In the genomic region with DNA sequence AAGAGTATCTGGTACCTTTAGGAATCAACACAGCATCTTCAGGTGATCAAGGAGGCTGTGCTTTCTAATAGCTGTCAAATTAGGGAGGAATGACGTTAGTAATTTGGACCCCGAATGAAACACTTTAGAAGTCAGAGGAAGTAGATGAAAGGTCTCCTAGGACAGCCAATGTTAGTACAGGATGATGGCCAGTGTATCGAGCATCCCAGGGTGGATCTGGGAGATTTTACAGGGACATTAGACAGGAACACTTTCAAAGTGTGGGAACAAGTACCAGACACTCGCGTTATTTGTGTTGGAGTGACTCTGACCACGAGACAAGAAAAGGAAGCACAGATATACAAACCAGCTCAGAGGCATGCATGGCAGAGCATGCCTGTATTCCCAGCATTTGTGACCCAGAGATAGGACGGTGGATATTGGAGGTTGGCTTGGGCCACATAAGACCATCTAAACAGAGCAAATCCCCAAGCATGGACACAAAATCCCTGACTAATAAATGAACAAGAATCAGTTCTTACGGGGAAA, we compare ENCODE assay signal across 18 mouse cellular contexts. TPM values are rescaled to one million over a fixed set of nuclear protein-coding genes. Genes with fewer than 3 reads are reported as not detected.
"Had no signal": no experiment of that assay in that cellular context is flagged by ENCODE, and none has a peak within 500 bp of the region (broad histone marks: within the 10 kb centered on the region; RNA-seq: fewer than 3 reads in every experiment).

No protein-coding gene starts in this region.

- H3K9ac ChIP-seq: lung, embryonic 14.5 days; neural tube, embryonic 13.5 days; neural tube, embryonic 15.5 days had no signal

- H3K4me1 ChIP-seq: neural tube, embryonic 13.5 days; neural tube, embryonic 15.5 days had no signal

- H3K36me3 ChIP-seq: midbrain, embryonic 10.5 days; neural tube, embryonic 13.5 days; neural tube, embryonic 15.5 days had no signal

- H3K27me3 ChIP-seq: neural tube, embryonic 13.5 days; neural tube, embryonic 15.5 days had no signal

- H3K9me3 ChIP-seq: midbrain, embryonic 10.5 days; neural tube, embryonic 13.5 days; neural tube, embryonic 15.5 days had no signal

- DNase-seq: lung, adult 18-20 months; lung, embryonic 14.5 days; lung, postnatal 10 days; lung, postnatal 4 days; retina, postnatal 1 day; right cerebral cortex, adult 18-20 months; right cerebral cortex, postnatal 25 days; right cerebral cortex, postnatal 4 days; spleen, adult 18-20 months; thymus, adult 18-20 months; thymus, postnatal 14 days; thymus, postnatal 36 days had no signal

- ATAC-seq: midbrain, embryonic 16.5 days had no signal

- H3K4me2 ChIP-seq: lung, embryonic 14.5 days; neural tube, embryonic 13.5 days; neural tube, embryonic 15.5 days had no signal

- H3K4me3 ChIP-seq: midbrain, embryonic 10.5 days; myocyte; neural tube, embryonic 13.5 days; neural tube, embryonic 15.5 days had no signal

- H3K27ac ChIP-seq: midbrain, embryonic 10.5 days; neural tube, embryonic 13.5 days; neural tube, embryonic 15.5 days had no signal

RNA-seq across cellular contexts. Expression of gene Ednrb, which starts 48.3 kb away (rescaled TPM):
- total RNA-seq: megakaryocyte-erythroid progenitor cell, adult 5-6 weeks had no signal
- polyA plus RNA-seq: myocyte had no signal
